Mouse (Mus musculus) myocyte (in vitro differentiated cells): ENCODE data around the gene Ubtd2. TPM values are rescaled to one million over a fixed set of nuclear protein-coding genes. Genes with fewer than 3 reads are reported as not detected.

Experiments used
- H3K27me3 ChIP-seq: one replicate; pipeline ENCODE4 v1.6.1; 2011; ENCODE audit not compliant: control insufficient read depth, insufficient read depth, insufficient read length
- H3K36me3 ChIP-seq: one replicate; pipeline ENCODE4 v1.6.1; 2011; ENCODE audit not compliant: control insufficient read depth, insufficient read depth
- H3K4me2 ChIP-seq: one replicate; pipeline ENCODE4 v1.6.1; 2011; ENCODE audit warnings: low read depth, control low read depth
- H3K4me3 ChIP-seq: one replicate; pipeline ENCODE4 v1.5.1; 2011; ENCODE audit warnings: mild to moderate bottlenecking, control low read depth, moderate library complexity
- H3K79me2 ChIP-seq: one replicate; pipeline ENCODE4 v1.6.1; 2011; ENCODE audit not compliant: control insufficient read depth, insufficient read depth
- H3ac ChIP-seq: one replicate; pipeline ENCODE4 v1.6.1; 2011; ENCODE audit not compliant: control insufficient read depth, insufficient read length
- CEBPB ChIP-seq: IDR thresholded peaks from 2 replicates; pipeline ENCODE4 v1.6.1; 2011; ENCODE audit warnings: mild to moderate bottlenecking, moderate library complexity; ENCODE audit not compliant: poor library complexity, insufficient read depth, severe bottlenecking
- E2F4 ChIP-seq: IDR thresholded peaks from one replicate; pipeline ENCODE4 v1.6.1; 2011; ENCODE audit warnings: mild to moderate bottlenecking, control low read depth, moderate library complexity; ENCODE audit not compliant: insufficient read depth
- MAX ChIP-seq: IDR thresholded peaks from one replicate; pipeline ENCODE4 v1.6.1; 2011; ENCODE audit warnings: low read depth, mild to moderate bottlenecking, control low read depth
- MYOD1 ChIP-seq, 3 experiments: IDR thresholded peaks; one replicate each; pipeline ENCODE4 v1.6.1; 2011; ENCODE audit warnings: control low read depth in 2 of 3, low read depth in 2 of 3, mild to moderate bottlenecking in 2 of 3, moderate library complexity in 1 of 3; ENCODE audit not compliant: insufficient read length in 2 of 3, control insufficient read depth in 1 of 3
- MYOG ChIP-seq, 3 experiments: IDR thresholded peaks; one replicate each; pipeline ENCODE4 v1.6.1; 2011; ENCODE audit warnings: control low read depth in 2 of 3, low read depth in 2 of 3, mild to moderate bottlenecking in 2 of 3; ENCODE audit not compliant: insufficient read length in 2 of 3, control insufficient read depth in 1 of 3, insufficient read depth in 1 of 3
- POLR2A ChIP-seq: IDR thresholded peaks from one replicate; pipeline ENCODE4 v1.6.1; 2011; ENCODE audit warnings: low read depth, mild to moderate bottlenecking, control low read depth, moderate library complexity; ENCODE audit not compliant: insufficient read length
- POLR2AphosphoS2 ChIP-seq: IDR thresholded peaks from one replicate; pipeline ENCODE4 v1.6.1; 2011; ENCODE audit warnings: low read depth, control low read depth; ENCODE audit not compliant: insufficient read length
- REST ChIP-seq: IDR thresholded peaks from one replicate; pipeline ENCODE4 v1.6.1; 2011; ENCODE audit warnings: mild to moderate bottlenecking, control low read depth, moderate library complexity; ENCODE audit not compliant: insufficient read depth, insufficient read length
- TCF12 ChIP-seq: IDR thresholded peaks from one replicate; pipeline ENCODE4 v1.6.1; 2011; ENCODE audit warnings: mild to moderate bottlenecking, control low read depth; ENCODE audit not compliant: poor library complexity, insufficient read depth, severe bottlenecking
- TCF3 ChIP-seq: IDR thresholded peaks from one replicate; pipeline ENCODE4 v1.6.1; 2011; ENCODE audit warnings: low read depth, control low read depth; ENCODE audit not compliant: insufficient read length
- USF1 ChIP-seq: IDR thresholded peaks from one replicate; pipeline ENCODE4 v1.6.1; 2011; ENCODE audit warnings: low read depth, mild to moderate bottlenecking, control low read depth, moderate library complexity
- polyA plus RNA-seq: library from polyadenylated mRNA; unstranded; fragments of >200 nt; fragmentation: generic; extraction: Trizol; gene quantifications from one replicate; pipeline ENCODE4 v1.2.1, GENCODE M21; 2012; ENCODE audit warnings: missing spikeins

Gene Ubtd2
- polyA plus RNA-seq, 1 experiment, result 14.6 TPM

- Histone ChIP-seq H3K79me2 (peaks cover 17% of the 10 kb centered on the region), H3K27me3 (no peaks in the 10 kb centered on the region), H3ac (no peak overlapping the region), H3K36me3 (no peaks in the 10 kb centered on the region), H3K4me2 (peak overlapping the region; percentile 41), H3K4me3 (no peak overlapping the region)
- TF ChIP-seq MYOD1 (IDR thresholded peaks at IDR 0.05; ENCODE audit: control insufficient read depth in 1 of 3, insufficient read length in 2 of 3, low read depth in 2 of 3), result peak in 1 of 3 experiments; percentile 16
- TF ChIP-seq POLR2AphosphoS2, result no peak
- peak in 1 of 3 experiments; percentile 37 for TF ChIP-seq MYOG (IDR thresholded peaks at IDR 0.05; ENCODE audit: control insufficient read depth in 1 of 3, insufficient read depth in 1 of 3, insufficient read length in 2 of 3, low read depth in 2 of 3)
Observed at GRCm38 (mm10) chr11:32565088-32565487, 109.9 kb downstream of the Ubtd2 start.

GRCm38 (mm10) chr11:32566184-32566583 lies 111.0 kb downstream of the Ubtd2 start:
- TF ChIP-seq CEBPB (no peak), MAX (no peak), POLR2A (no peak), REST (no peak), TCF12 (no peak), MYOG (IDR thresholded peaks at IDR 0.05; ENCODE audit: control insufficient read depth in 1 of 3, insufficient read depth in 1 of 3, insufficient read length in 2 of 3, low read depth in 2 of 3) (no peak), USF1 (no peak), TCF3 (no peak), POLR2AphosphoS2 (no peak), E2F4 (no peak)
- Histone ChIP-seq H3K4me3 (no peak overlapping the region), H3K79me2 (peaks cover 17% of the 10 kb centered on the region), H3K36me3 (no peaks in the 10 kb centered on the region), H3K4me2 (no peak overlapping the region), H3ac (no peak overlapping the region), H3K27me3 (no peaks in the 10 kb centered on the region)

Other genes starting within 250 kb of the Ubtd2 start
- 58.3 TPM for gene Snrnp25, start 250.0 kb upstream of the Ubtd2 start, polyA plus RNA-seq
- 73.3 TPM for gene Rhbdf1, start 233.1 kb upstream of the Ubtd2 start, polyA plus RNA-seq
- gene Mpg, start 228.9 kb upstream of the Ubtd2 start, polyA plus RNA-seq, result 23.8 TPM
- 57.4 TPM for gene Nprl3, start 187.7 kb upstream of the Ubtd2 start, polyA plus RNA-seq
- gene Hba-x, start 179.0 kb upstream of the Ubtd2 start, polyA plus RNA-seq, result not detected
- 12.3 TPM for gene Hba-a1, start 171.9 kb upstream of the Ubtd2 start, polyA plus RNA-seq
- 0.16 TPM for gene Hbq1b, start 168.4 kb upstream of the Ubtd2 start, polyA plus RNA-seq
- gene Hba-a2, start 158.9 kb upstream of the Ubtd2 start, polyA plus RNA-seq, result not detected
- 0.24 TPM for gene Hbq1a, start 155.3 kb upstream of the Ubtd2 start, polyA plus RNA-seq
- 22.3 TPM for gene Sh3pxd2b, start 107.5 kb upstream of the Ubtd2 start, polyA plus RNA-seq
- 0.08 TPM for gene Efcab9, start 76.7 kb downstream of the Ubtd2 start, polyA plus RNA-seq
- 7.1 TPM for gene Stk10, start 77.9 kb downstream of the Ubtd2 start, polyA plus RNA-seq
- gene Fbxw11, start 187.4 kb downstream of the Ubtd2 start, polyA plus RNA-seq, result 44.5 TPM